Mouse (Mus musculus): Measurements from ENCODE around the gene 1700001P01Rik. TPM values are rescaled to one million over a fixed set of nuclear protein-coding genes. Genes with fewer than 3 reads are reported as not detected.

The 1700001P01Rik gene
- total and polyA plus RNA-seq, 3 experiments = 0.47 TPM; not detected in 2

DNA sequence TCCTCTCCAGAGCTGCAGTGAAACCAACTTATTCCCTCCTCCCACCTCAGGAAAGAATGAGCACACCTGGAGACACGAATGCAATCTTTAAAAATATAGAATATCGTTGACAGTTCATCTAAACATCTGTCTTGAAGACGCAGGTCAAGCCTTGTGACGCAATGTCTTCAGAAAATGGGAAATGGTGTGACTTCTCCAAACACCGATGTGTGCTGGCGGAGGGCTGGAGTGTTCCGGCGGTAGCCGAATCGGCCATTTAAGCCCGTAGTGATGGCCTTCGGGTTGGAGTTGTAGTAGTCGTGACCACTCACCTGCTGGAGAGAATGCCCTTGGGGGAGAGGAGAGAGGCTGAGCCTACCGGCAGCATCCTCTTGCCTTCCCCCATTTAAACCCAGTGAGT, 4.3 kb downstream of the 1700001P01Rik start:
- H3K36me3 ChIP-seq (replicated peaks in 1 of 2; ENCODE audit: control insufficient read depth in 1 of 2, insufficient read depth in 1 of 2, low read length in 1 of 2) = peaks cover 12 to 23% of the 10 kb centered on the region in 2 experiments
- H3K4me1 ChIP-seq (ENCODE audit: control insufficient read depth in 1 of 2, insufficient read depth in 2 of 2) = peaks cover 2 to 5% of the 10 kb centered on the region in 2 experiments; a peak in 3 of 4 replicates
- H3K27ac ChIP-seq (ENCODE audit: insufficient read depth, low read depth) = no peak overlapping the region
- in situ Hi-C loops (cut with MboI; ENCODE audit: low pct_ligation_motif_present, low pct_unique_long_range_greater_than_20kb, low sequenced_read_pairs) (no loop called here), dilution Hi-C loops (cut with MboI; ENCODE audit: extremely low pct_ligation_motif_present, extremely low pct_unique_long_range_greater_than_20kb, low sequenced_read_pairs) (no loop called here)
- no peaks in the 10 kb centered on the region for H3K27me3 ChIP-seq (replicated peaks)
- no peaks in the 10 kb centered on the region for H3K9me3 ChIP-seq (replicated peaks; ENCODE audit: low read length)
- no peaks in the 10 kb centered on the region for H3K79me2 ChIP-seq (replicated peaks; ENCODE audit: control insufficient read depth, extremely low read depth, insufficient read depth, poor library complexity, severe bottlenecking)
- H3K4me2 ChIP-seq (ENCODE audit: insufficient read depth, low read depth, poor library complexity, severe bottlenecking) = no peak overlapping the region
- TF ChIP-seq UBTF (IDR thresholded peaks at IDR 0.05; ENCODE audit: low read depth, low read length) = no peak
- no peak for TF ChIP-seq SIN3A (IDR thresholded peaks at IDR 0.05; ENCODE audit: low read length)
- TF ChIP-seq MAFK (IDR thresholded peaks at IDR 0.05; ENCODE audit: insufficient replicate concordance, low read length) = no peak
- no peak for TF ChIP-seq JUN (IDR thresholded peaks at IDR 0.05; ENCODE audit: insufficient read depth, low read depth, low read length)
- no peak for TF ChIP-seq NELFE (IDR thresholded peaks at IDR 0.05; ENCODE audit: low read depth, low read length)
- no peak for TF ChIP-seq ZC3H11A (IDR thresholded peaks at IDR 0.05; ENCODE audit: low read depth, low read length)
- TF ChIP-seq TCF12 (IDR thresholded peaks at IDR 0.05; ENCODE audit: low read depth, low read length) = no peak
- no peak for TF ChIP-seq USF2 (conservative IDR thresholded peaks at IDR 0.05; ENCODE audit: low read depth, low read length)
- no peak for TF ChIP-seq RAD21 (IDR thresholded peaks at IDR 0.05; ENCODE audit: low read depth, low read length)
- no peak for TF ChIP-seq PAX5 (IDR thresholded peaks at IDR 0.05; ENCODE audit: low read length)
- no peak for TF ChIP-seq E2F4 (IDR thresholded peaks at IDR 0.05; ENCODE audit: insufficient replicate concordance, low read depth, low read length)
- no peak for TF ChIP-seq HCFC1 (IDR thresholded peaks at IDR 0.05; ENCODE audit: low read depth, low read length)
- no peak for TF ChIP-seq MAZ (IDR thresholded peaks at IDR 0.05; ENCODE audit: low read depth, low read length)
- no peak for DNase-seq (ENCODE audit: extremely low read depth)
- H3K4me3 ChIP-seq (replicated peaks in 1 of 3; ENCODE audit: low read depth in 2 of 3, low read length in 2 of 3, poor library complexity in 1 of 3) = no peak overlapping the region
- H3K9ac ChIP-seq (ENCODE audit: insufficient read depth, low read depth) = no peak overlapping the region

DNA sequence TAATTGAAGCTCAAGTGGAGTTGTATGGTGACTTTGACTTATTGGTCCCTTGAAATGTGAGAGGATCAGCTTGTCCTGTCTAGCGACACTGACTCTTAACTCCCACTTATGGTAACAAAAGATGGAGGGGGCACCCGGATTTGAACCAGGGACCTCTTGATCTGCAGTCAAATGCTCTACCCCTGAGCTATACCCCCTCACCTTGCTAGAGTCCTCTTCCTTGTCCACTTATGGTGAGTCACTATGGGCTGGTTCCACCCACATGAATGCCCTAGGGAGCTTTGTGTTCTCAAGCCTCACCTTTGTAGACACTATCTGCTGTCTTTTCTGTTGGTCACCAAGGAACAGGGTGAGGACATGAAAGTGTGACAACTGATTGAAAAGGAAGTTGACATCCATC, 6.0 kb downstream of the 1700001P01Rik start:
- Histone ChIP-seq H3K9ac (ENCODE audit: insufficient read depth, low read depth) (no peak overlapping the region), H3K4me1 (ENCODE audit: control insufficient read depth in 1 of 2, insufficient read depth in 2 of 2) (peaks cover 9 to 11% of the 10 kb centered on the region in 2 experiments), H3K4me2 (ENCODE audit: insufficient read depth, low read depth, poor library complexity, severe bottlenecking) (no peak overlapping the region), H3K36me3 (replicated peaks in 1 of 2; ENCODE audit: control insufficient read depth in 1 of 2, insufficient read depth in 1 of 2, low read length in 1 of 2) (peaks cover 0 to 13% of the 10 kb centered on the region in 2 experiments), H3K27ac (ENCODE audit: insufficient read depth, low read depth) (no peak overlapping the region), H3K79me2 (replicated peaks; ENCODE audit: control insufficient read depth, extremely low read depth, insufficient read depth, poor library complexity, severe bottlenecking) (peaks cover 16% of the 10 kb centered on the region), H3K9me3 (replicated peaks; ENCODE audit: low read length) (no peaks in the 10 kb centered on the region), H3K4me3 (replicated peaks in 1 of 3; ENCODE audit: low read depth in 2 of 3, low read length in 2 of 3, poor library complexity in 1 of 3) (no peak overlapping the region), H3K27me3 (replicated peaks) (no peaks in the 10 kb centered on the region)
- DNase-seq (ENCODE audit: extremely low read depth) = peak; percentile 77
- in situ Hi-C loops (cut with MboI; ENCODE audit: low pct_ligation_motif_present, low pct_unique_long_range_greater_than_20kb, low sequenced_read_pairs) = no loop called here
- TF ChIP-seq ETS1 (conservative IDR thresholded peaks at IDR 0.05; ENCODE audit: low read depth, low read length) = no peak
- peak; percentile 90 for TF ChIP-seq MAFK (IDR thresholded peaks at IDR 0.05; ENCODE audit: insufficient replicate concordance, low read length)
- peak; percentile 100 for TF ChIP-seq TBP (conservative IDR thresholded peaks at IDR 0.05; ENCODE audit: low read depth, low read length)
- TF ChIP-seq SIN3A (IDR thresholded peaks at IDR 0.05; ENCODE audit: low read length) = no peak
- 0 out of 2 replicates have a peak, but pooled peaks have one; percentile 42 for TF ChIP-seq E2F4 (IDR thresholded peaks at IDR 0.05; ENCODE audit: insufficient replicate concordance, low read depth, low read length)
- TF ChIP-seq NELFE (IDR thresholded peaks at IDR 0.05; ENCODE audit: low read depth, low read length) = no peak
- TF ChIP-seq NRF1 (IDR thresholded peaks at IDR 0.05; ENCODE audit: low read depth, low read length) = peak; percentile 65
- TF ChIP-seq POLR2A (IDR thresholded peaks at IDR 0.05; ENCODE audit: low read depth, low read length) = peak; percentile 41; the same call in 1 of the 2 replicates
- TF ChIP-seq CHD1 (IDR thresholded peaks at IDR 0.05; ENCODE audit: low read depth, low read length) = no peak
- TF ChIP-seq KAT2A (IDR thresholded peaks at IDR 0.05; ENCODE audit: insufficient replicate concordance, low read length) = peak; percentile 78; the same call in 1 of the 2 replicates
- TF ChIP-seq ELF1 (IDR thresholded peaks at IDR 0.05; ENCODE audit: low read depth, low read length) = peak; percentile 98
- dilution Hi-C loops (cut with MboI; ENCODE audit: extremely low pct_ligation_motif_present, extremely low pct_unique_long_range_greater_than_20kb, low sequenced_read_pairs) = no loop called here
